Mouse (Mus musculus) limb, embryonic 15.5 days (tissue): Measurements from ENCODE around the gene Cmpk1. TPM values are rescaled to one million over a fixed set of nuclear protein-coding genes. Genes with fewer than 3 reads are reported as not detected.

Source experiments
- ATAC-seq: fragments of 200-750 bp; cut with Nextera tagmentation; 2 replicates; pipeline ENCODE4 v1.8.0; 2017; ENCODE audit warnings: low read depth, moderate TSS enrichment; ENCODE audit not compliant: insufficient number of reproducible peaks, low FRiP score, low TSS enrichment
- H3K27ac ChIP-seq: fragments of 300-500 bp; sonication (generic); 2 replicates; pipeline ENCODE4 v1.5.1; 2015; ENCODE audit warnings: moderate library complexity, mild to moderate bottlenecking, inconsistent platforms
- H3K27me3 ChIP-seq: fragments of 300-500 bp; sonication (generic); 2 replicates; pipeline ENCODE4 v1.6.1; 2015; ENCODE audit warnings: inconsistent platforms
- H3K36me3 ChIP-seq: fragments of 300-500 bp; sonication (generic); 2 replicates; pipeline ENCODE4 v1.6.1; 2015; ENCODE audit warnings: inconsistent platforms
- H3K4me1 ChIP-seq: fragments of 300-500 bp; sonication (generic); 2 replicates; pipeline ENCODE4 v1.6.1; 2015; ENCODE audit warnings: inconsistent platforms
- H3K4me2 ChIP-seq: fragments of 300-500 bp; sonication (generic); 2 replicates; pipeline ENCODE4 v1.6.1; 2015; ENCODE audit warnings: mild to moderate bottlenecking, inconsistent platforms
- H3K4me3 ChIP-seq: fragments of 300-500 bp; sonication (generic); 2 replicates; pipeline ENCODE4 v1.5.1; 2015; ENCODE audit warnings: mild to moderate bottlenecking, inconsistent platforms
- H3K9ac ChIP-seq: fragments of 300-500 bp; sonication (generic); 2 replicates; pipeline ENCODE4 v1.6.1; 2015; ENCODE audit warnings: inconsistent platforms
- H3K9me3 ChIP-seq: fragments of 300-500 bp; sonication (generic); 2 replicates; pipeline ENCODE4 v1.6.1; 2016; ENCODE audit warnings: inconsistent platforms
- WGBS: fragments of 180-500 bp; shearing (Covaris S2); methylation state at CpG from one replicate; pipeline ENCODE4 v1.1.7; 2015; 5-methylcytosine and 5-hydroxymethylcytosine counted together
- polyA plus RNA-seq: library from polyadenylated mRNA; unstranded; fragments of >200 nt; fragmentation: Nextera tagmentation; extraction: Ambion mirVana; gene quantifications from 2 replicates; pipeline ENCODE4 v1.2.1, GENCODE M21; 2015

Cmpk1 gene
- polyA plus RNA-seq, 1 experiment from 2014 or later, result 130 TPM

GRCm38 (mm10) chr4:114942112-114942511 is 44.9 kb downstream of the Cmpk1 start:
- Histone ChIP-seq H3K9ac (no peak overlapping the region), H3K4me1 (peaks cover 16% of the 10 kb centered on the region; the same call in 1 of the 2 replicates), H3K27me3 (peaks cover 65% of the 10 kb centered on the region), H3K9me3 (no peaks in the 10 kb centered on the region), H3K4me2 (no peak overlapping the region), H3K27ac (no peak overlapping the region), H3K36me3 (no peaks in the 10 kb centered on the region), H3K4me3 (no peak overlapping the region)
- ATAC-seq, result no peak
- WGBS, result 33% methylated on average over 4 of the region's 4 CpGs

DNA sequence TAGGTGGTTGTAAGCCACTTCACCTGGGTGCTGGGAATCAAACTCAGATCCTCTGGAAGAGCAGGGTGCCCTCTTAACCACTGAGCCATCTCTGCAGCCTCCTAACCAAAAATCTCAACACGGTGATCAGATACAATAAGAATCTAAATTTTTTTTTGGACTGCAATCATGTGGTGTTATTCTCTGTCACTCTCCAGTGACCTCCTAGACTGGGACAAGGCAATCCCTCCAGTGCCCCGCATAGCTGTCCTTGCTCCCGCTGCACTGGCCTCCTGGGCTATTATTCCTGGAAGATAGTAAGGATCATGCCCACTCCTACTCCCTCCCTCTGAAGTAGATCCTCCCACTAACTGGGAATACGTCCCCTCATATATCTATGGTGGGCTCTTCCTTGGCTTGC is 45.7 kb downstream of the Cmpk1 start:
- H3K4me1 ChIP-seq, result peaks cover 16% of the 10 kb centered on the region; the same call in 1 of the 2 replicates
- no peak overlapping the region for H3K4me2 ChIP-seq
- H3K4me3 ChIP-seq, result no peak overlapping the region
- 69% methylated on average over 4 of the region's 4 CpGs for WGBS
- H3K9ac ChIP-seq, result no peak overlapping the region
- peaks cover 59% of the 10 kb centered on the region for H3K27me3 ChIP-seq
- H3K27ac ChIP-seq, result no peak overlapping the region
- no peak for ATAC-seq
- no peaks in the 10 kb centered on the region for H3K9me3 ChIP-seq
- no peaks in the 10 kb centered on the region for H3K36me3 ChIP-seq

DNA sequence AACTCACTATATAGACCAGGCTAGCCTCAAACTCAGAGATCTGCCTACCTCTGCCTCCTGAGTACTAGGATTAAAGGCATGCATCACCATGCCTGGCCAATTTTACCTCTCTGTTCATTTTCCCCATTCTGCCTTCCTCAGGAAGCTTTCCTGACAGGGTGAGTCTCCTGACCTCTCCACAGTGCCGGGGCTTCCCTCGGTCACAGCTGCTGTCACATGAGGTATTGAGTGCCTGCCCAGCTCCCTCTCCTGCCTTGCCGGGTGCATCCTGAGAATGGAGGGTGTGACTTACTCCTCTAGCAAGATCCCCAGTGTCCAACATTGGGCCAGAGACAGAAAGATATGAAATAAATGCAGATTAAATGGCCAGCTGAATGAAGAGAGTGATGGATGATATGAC is 48.8 kb downstream of the Cmpk1 start:
- no peak overlapping the region for H3K27ac ChIP-seq
- H3K36me3 ChIP-seq, result no peaks in the 10 kb centered on the region
- H3K27me3 ChIP-seq, result peaks cover 50% of the 10 kb centered on the region
- H3K4me2 ChIP-seq, result no peak overlapping the region
- no peak overlapping the region for H3K9ac ChIP-seq
- 52% methylated on average over 3 of the region's 3 CpGs for WGBS
- H3K9me3 ChIP-seq, result no peaks in the 10 kb centered on the region
- no peak for ATAC-seq
- H3K4me1 ChIP-seq, result peaks cover 11% of the 10 kb centered on the region; the same call in 1 of the 2 replicates
- no peak overlapping the region for H3K4me3 ChIP-seq

- Histone ChIP-seq H3K9me3 (no peaks in the 10 kb centered on the region), H3K36me3 (no peaks in the 10 kb centered on the region), H3K27me3 (peaks cover 55% of the 10 kb centered on the region), H3K4me2 (no peak overlapping the region), H3K4me1 (peaks cover 4% of the 10 kb centered on the region; the same call in 1 of the 2 replicates), H3K27ac (no peak overlapping the region), H3K9ac (no peak overlapping the region), H3K4me3 (no peak overlapping the region)
- 36% methylated on average over 4 of the region's 4 CpGs for WGBS
- ATAC-seq, result no peak
Measured at GRCm38 (mm10) chr4:114937459-114938047, 49.5 kb downstream of the Cmpk1 start.

DNA sequence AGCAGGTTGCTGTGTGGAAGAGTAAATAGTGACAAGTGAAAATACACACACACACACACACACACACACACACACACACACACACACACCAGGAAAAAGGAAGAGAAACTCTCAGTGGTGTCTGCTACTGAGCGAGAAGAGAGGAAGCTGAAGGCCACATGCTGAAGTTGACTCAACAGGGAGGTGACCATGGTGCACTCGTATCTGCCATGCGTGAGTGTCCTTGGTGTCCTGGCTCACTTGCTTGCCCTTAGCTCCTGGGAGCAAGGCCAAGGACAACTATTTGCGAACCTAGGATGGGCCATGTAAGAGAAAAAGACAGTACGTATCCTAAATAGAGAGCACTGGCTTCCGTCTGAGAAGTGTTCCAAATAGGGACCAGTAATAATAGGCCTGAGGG is 52.9 kb downstream of the Cmpk1 start:
- Histone ChIP-seq H3K9me3 (no peaks in the 10 kb centered on the region), H3K9ac (no peak overlapping the region), H3K4me1 (no peaks in the 10 kb centered on the region), H3K36me3 (no peaks in the 10 kb centered on the region), H3K27me3 (peaks cover 72% of the 10 kb centered on the region), H3K27ac (no peak overlapping the region), H3K4me3 (no peak overlapping the region), H3K4me2 (no peak overlapping the region)
- WGBS, result 91% methylated on average over 6 of the region's 6 CpGs
- ATAC-seq, result no peak

DNA sequence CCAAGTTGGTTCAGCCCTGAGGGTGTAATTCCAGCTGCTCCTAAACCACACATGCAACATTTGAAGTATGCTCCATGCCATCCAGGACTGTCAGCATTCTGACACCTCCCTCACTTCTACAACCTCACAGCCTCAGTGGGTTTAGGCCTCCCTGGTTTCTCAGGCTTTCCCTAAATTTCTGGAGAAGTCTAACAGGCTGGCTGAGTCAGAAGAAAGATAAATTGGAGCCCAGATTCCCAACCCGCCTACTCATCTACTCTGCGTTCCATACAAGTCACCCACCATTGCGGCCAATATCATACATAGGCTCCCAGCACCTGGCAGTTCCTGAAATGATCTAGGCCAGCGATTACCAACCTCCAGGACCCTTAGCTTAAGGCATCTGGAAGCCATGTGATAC is 54.3 kb downstream of the Cmpk1 start:
- no peak overlapping the region for H3K9ac ChIP-seq
- no peak for ATAC-seq
- H3K27ac ChIP-seq, result no peak overlapping the region
- H3K4me1 ChIP-seq, result no peaks in the 10 kb centered on the region
- peaks cover 73% of the 10 kb centered on the region for H3K27me3 ChIP-seq
- WGBS, result 74% methylated on average over 4 of the region's 4 CpGs
- no peak overlapping the region for H3K4me3 ChIP-seq
- H3K4me2 ChIP-seq, result no peak overlapping the region
- no peaks in the 10 kb centered on the region for H3K36me3 ChIP-seq
- no peaks in the 10 kb centered on the region for H3K9me3 ChIP-seq

GRCm38 (mm10) chr4:114929155-114929554 is 57.9 kb downstream of the Cmpk1 start:
- WGBS, result 43% methylated on average over 15 of the region's 15 CpGs
- Histone ChIP-seq H3K27ac (no peak overlapping the region), H3K4me3 (no peak overlapping the region), H3K36me3 (no peaks in the 10 kb centered on the region), H3K9me3 (no peaks in the 10 kb centered on the region), H3K4me2 (no peak overlapping the region), H3K27me3 (peaks cover 87% of the 10 kb centered on the region), H3K4me1 (peaks cover 14% of the 10 kb centered on the region), H3K9ac (no peak overlapping the region)
- no peak for ATAC-seq

DNA sequence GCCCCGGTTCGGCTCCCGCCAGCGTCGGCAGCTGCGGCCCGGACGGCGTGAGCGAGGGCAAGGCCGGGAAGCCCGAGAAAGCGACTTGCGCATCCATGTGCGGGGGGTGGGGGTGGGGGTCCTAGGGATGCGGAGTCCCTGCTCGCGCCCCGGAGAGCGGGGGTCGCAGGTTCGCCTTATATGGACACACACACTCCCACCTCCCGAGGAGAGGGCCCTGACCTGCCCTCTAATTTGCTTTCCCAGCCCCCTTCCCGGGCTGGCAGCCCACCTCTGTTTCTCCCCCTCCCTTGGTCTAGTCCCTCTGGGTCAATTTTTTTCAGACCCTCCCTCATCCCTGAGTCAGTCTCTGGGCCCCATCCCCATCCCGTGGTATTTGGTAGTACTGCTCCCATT is 61.1 kb downstream of the Cmpk1 start, which contains the start of gene Foxe3:
Foxe3 (minus strand) TSS at position 97 of the 396 bp plus-strand sequence.
- no peak within 1 kb of the TSS for H3K27ac ChIP-seq
- 5% methylated on average over 18 of the region's 25 CpGs for WGBS
- no peaks in the 10 kb centered on the region for H3K36me3 ChIP-seq
- H3K9me3 ChIP-seq, result no peaks in the 10 kb centered on the region
- peak within 1 kb of the TSS; percentile 11; the same call in 1 of the 2 replicates for H3K9ac ChIP-seq
- H3K4me2 ChIP-seq, result peak within 1 kb of the TSS; percentile 74
- ATAC-seq, result 0 out of 2 replicates have a peak, but pooled peaks have one; percentile 18
- peak within 1 kb of the TSS; percentile 42 for H3K4me3 ChIP-seq
- peaks cover 89% of the 10 kb centered on the region for H3K27me3 ChIP-seq
- peaks cover 14% of the 10 kb centered on the region for H3K4me1 ChIP-seq

- WGBS, result under 1% methylated on average over 122 of the region's 125 CpGs
- H3K9me3 ChIP-seq, result no peaks in the 10 kb centered on the region
- peak overlapping the region; percentile 11; the same call in 1 of the 2 replicates for H3K9ac ChIP-seq
- H3K36me3 ChIP-seq, result no peaks in the 10 kb centered on the region
- peak overlapping the region; percentile 74 for H3K4me2 ChIP-seq
- H3K4me3 ChIP-seq, result peak overlapping the region; percentile 42
- ATAC-seq, result no peak; the same call in 1 of the 2 replicates
- H3K27ac ChIP-seq, result no peak overlapping the region
- H3K27me3 ChIP-seq, result peaks cover 86% of the 10 kb centered on the region
- peaks cover 14% of the 10 kb centered on the region for H3K4me1 ChIP-seq
Measured at GRCm38 (mm10) chr4:114924971-114925916, 61.8 kb downstream of the Cmpk1 start.

DNA sequence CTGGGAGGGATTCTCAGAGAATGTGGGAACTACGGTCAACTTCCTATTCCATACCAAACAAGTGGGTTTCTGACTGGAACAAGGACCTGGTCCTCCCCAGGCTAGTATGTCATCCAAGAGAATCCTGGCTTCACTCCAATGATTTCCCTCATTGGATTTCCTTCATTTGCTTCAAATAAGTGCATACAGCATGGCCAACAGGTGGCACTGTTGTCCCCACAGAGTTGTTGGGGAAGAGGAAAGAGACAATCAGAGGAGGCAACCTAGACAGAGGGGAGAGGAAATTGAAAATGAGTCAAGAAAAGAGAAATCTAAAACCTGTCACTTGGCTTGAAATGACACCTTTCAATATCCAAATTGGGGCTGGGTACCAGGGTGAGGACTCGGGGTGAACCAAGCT is 70.0 kb downstream of the Cmpk1 start:
- 48% methylated on average over 2 of the region's 2 CpGs for WGBS
- no peak overlapping the region for H3K4me2 ChIP-seq
- no peak overlapping the region for H3K9ac ChIP-seq
- no peak for ATAC-seq
- H3K4me1 ChIP-seq, result peaks cover 6% of the 10 kb centered on the region; the same call in 1 of the 2 replicates
- H3K27me3 ChIP-seq, result peaks cover 84% of the 10 kb centered on the region
- H3K9me3 ChIP-seq, result no peaks in the 10 kb centered on the region
- H3K4me3 ChIP-seq, result no peak overlapping the region
- H3K36me3 ChIP-seq, result no peaks in the 10 kb centered on the region
- no peak overlapping the region for H3K27ac ChIP-seq

DNA sequence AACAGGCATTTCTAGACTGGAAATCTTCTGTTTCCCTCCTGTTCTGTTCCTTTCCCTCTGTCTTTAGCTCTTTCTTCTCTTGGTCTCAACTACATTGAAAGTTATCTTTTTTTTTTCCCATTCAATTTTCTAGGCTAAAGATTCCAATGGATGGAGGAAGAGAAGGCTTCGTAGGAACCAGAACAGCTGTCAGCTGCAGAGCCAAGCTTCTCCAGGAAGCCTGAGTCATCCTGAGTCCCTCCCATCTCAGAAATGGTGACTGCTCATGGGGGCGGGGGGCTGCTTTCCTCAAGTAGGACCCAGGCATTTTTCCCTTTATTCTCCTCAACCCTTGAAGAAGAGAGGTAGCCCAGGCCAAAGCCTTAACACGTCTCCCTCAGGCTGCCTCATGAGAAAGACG is 71.0 kb downstream of the Cmpk1 start:
- H3K27ac ChIP-seq, result no peak overlapping the region
- H3K36me3 ChIP-seq, result no peaks in the 10 kb centered on the region
- H3K4me3 ChIP-seq, result no peak overlapping the region
- H3K9ac ChIP-seq, result no peak overlapping the region
- peaks cover 86% of the 10 kb centered on the region for H3K27me3 ChIP-seq
- H3K9me3 ChIP-seq, result no peaks in the 10 kb centered on the region
- H3K4me1 ChIP-seq, result peaks cover 6% of the 10 kb centered on the region; the same call in 1 of the 2 replicates
- no peak overlapping the region for H3K4me2 ChIP-seq
- 35% methylated on average over 4 of the region's 4 CpGs for WGBS
- ATAC-seq, result no peak

DNA sequence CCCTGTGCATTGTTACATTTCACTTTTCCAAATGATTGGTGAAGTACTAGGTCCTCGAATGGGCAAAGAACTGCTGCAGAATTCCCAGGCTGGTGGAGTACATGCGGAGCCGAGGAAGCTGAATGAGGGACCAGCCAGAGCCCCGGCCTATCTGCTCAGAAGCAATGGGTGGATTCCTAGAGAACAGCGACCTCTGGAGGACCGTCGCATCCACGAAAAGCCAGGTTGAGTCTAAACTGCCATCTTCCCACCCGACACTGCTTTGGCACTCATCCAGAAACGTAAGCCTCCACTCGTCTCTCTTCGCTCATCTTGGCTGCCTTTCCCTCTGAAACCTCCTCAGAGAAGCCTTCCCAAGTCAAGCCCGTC is 73.5 kb downstream of the Cmpk1 start:
- H3K36me3 ChIP-seq, result no peaks in the 10 kb centered on the region
- 3% methylated on average over 13 of the region's 13 CpGs for WGBS
- no peak for ATAC-seq
- H3K4me2 ChIP-seq, result no peak overlapping the region
- no peak overlapping the region for H3K4me3 ChIP-seq
- H3K9me3 ChIP-seq, result no peaks in the 10 kb centered on the region
- peaks cover 94% of the 10 kb centered on the region for H3K27me3 ChIP-seq
- no peak overlapping the region for H3K27ac ChIP-seq
- peaks cover 14% of the 10 kb centered on the region for H3K4me1 ChIP-seq
- H3K9ac ChIP-seq, result no peak overlapping the region
